Mouse (Mus musculus) intestine, embryonic 14.5 days (tissue): ENCODE data around the gene D930007J09Rik. TPM values are rescaled to one million over a fixed set of nuclear protein-coding genes. Genes with fewer than 3 reads are reported as not detected.

Source experiments
- ATAC-seq: fragments of 200-750 bp; cut with Nextera tagmentation; replicated peaks from 2 replicates; pipeline ENCODE4 v1.8.0; 2017; ENCODE audit warnings: low read depth, moderate number of reproducible peaks, moderate TSS enrichment, moderate library complexity; ENCODE audit not compliant: low FRiP score, low TSS enrichment
- DNase-seq: peaks from one replicate; pipeline ENCODE4 v3.0.0-alpha.2; 2018; ENCODE audit warnings: low spot score
- H3K27ac ChIP-seq: fragments of 300-500 bp; sonication (generic); 2 replicates; pipeline ENCODE4 v1.5.1; 2014; ENCODE audit warnings: low read depth, mild to moderate bottlenecking, control low read depth
- H3K27me3 ChIP-seq: fragments of 300-500 bp; sonication (generic); replicated peaks from 2 replicates; pipeline ENCODE4 v1.6.1; 2014; ENCODE audit warnings: low read length, control low read depth; ENCODE audit not compliant: control insufficient read depth, insufficient read depth
- H3K36me3 ChIP-seq: fragments of 300-500 bp; sonication (generic); 2 replicates; pipeline ENCODE4 v1.6.1; 2014; ENCODE audit warnings: low read length, control low read depth; ENCODE audit not compliant: control insufficient read depth, insufficient read depth
- H3K4me1 ChIP-seq: fragments of 300-500 bp; sonication (generic); replicated peaks from 2 replicates; pipeline ENCODE4 v1.6.1; 2014; ENCODE audit warnings: low read length, control low read depth, mixed read lengths; ENCODE audit not compliant: control insufficient read depth, insufficient read depth
- H3K4me2 ChIP-seq: fragments of 300-500 bp; sonication (generic); 2 replicates; pipeline ENCODE4 v1.6.1; 2014; ENCODE audit warnings: low read length
- H3K4me3 ChIP-seq: fragments of 300-500 bp; sonication (generic); 2 replicates; pipeline ENCODE4 v1.5.1; 2014; ENCODE audit warnings: low read depth, low read length, control low read depth, mixed read lengths
- H3K9ac ChIP-seq: fragments of 300-500 bp; sonication (generic); 2 replicates; pipeline ENCODE4 v1.6.1; 2014; ENCODE audit warnings: mild to moderate bottlenecking, low read length
- H3K9me3 ChIP-seq: fragments of 300-500 bp; sonication (generic); 2 replicates; pipeline ENCODE4 v1.6.1; 2016; ENCODE audit warnings: low read length, control low read depth; ENCODE audit not compliant: control insufficient read depth
- WGBS: fragments of 180-500 bp; shearing (Covaris S2); extraction: QIAGEN DNeasy Blood & Tissue Kit; methylation state at CpG from one replicate; pipeline ENCODE4 v1.1.7; 2014; 5-methylcytosine and 5-hydroxymethylcytosine counted together
- polyA plus RNA-seq: library from polyadenylated mRNA; unstranded; fragments of >200 nt; fragmentation: Nextera tagmentation; extraction: Ambion mirVana; gene quantifications from 2 replicates; pipeline ENCODE4 v1.2.1, GENCODE M21; 2014

The D930007J09Rik gene
- polyA plus RNA-seq, 1 experiment from 2014 or later: not detected

DNA sequence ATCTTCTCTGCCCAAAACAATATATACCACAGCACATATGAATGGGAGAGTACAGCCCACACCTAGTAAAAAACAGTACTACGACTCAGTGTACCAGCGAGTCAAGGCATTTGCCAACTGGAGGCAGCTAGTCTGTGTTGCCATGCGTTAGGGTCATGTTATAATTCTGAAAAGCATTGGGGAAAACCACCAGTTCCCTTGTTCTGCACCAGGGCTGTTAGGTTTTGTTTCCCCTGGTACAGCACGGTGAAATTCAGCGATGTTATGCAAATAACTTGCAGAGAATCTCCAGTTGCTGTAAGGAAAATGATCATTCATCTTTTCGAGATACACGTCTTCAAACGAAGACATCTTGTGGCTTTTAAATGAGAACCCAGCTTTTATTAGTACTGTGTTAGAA is 22.9 kb upstream of the D930007J09Rik start:
- Histone ChIP-seq H3K4me1 (no peaks in the 10 kb centered on the region), H3K27ac (no peak overlapping the region), H3K27me3 (no peaks in the 10 kb centered on the region), H3K36me3 (peaks cover 25% of the 10 kb centered on the region), H3K9ac (no peak overlapping the region), H3K4me3 (no peak overlapping the region), H3K9me3 (no peaks in the 10 kb centered on the region), H3K4me2 (no peak overlapping the region)
- WGBS: 91% methylated on average over 8 of the region's 8 CpGs
- no peak for ATAC-seq
- no peak for DNase-seq

DNA sequence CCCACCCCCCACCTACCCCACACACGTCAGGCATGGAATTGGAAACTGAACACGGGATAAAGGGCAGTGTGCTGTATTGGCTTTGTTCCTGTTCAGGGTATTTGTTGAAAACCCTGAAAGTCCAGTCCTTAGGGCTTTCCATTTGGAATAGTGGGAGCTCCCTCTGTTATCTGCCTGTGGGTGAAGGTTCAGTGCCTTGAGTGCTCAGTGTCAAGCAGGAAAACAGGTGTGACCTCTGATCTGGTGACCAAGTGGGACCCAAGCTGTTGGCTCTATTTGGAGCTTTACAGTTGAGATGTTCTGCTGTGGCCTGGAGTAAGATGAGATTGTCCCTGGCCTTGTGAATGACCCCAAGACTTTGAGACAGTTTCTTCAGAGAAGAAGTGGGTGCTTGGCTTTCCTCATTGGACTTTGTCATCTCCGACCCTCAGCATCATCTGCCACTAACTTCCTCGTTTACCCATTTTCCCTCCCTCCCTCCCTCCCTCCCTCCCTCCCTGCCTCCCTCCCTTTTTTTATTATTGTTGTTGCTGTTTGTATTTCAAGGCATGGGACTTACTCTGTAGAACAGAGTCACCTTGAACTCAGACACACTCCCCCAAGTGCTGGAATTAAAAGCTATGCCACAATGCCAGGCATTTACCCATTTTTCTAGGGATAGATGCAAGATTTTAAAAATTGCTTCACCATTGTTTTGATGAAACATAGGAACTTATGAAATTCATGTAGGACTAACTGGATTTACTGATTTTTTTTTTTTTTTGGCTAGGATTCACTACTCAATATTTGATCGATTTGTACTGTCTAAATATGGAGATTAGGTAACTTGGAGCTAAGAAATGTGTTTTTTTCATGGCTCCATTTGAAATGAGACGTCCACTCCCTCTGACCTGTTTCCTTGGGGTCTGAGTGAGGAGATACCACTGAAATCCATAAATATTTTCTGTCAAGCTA is 22.0 kb upstream of the D930007J09Rik start:
- no peak overlapping the region for H3K4me2 ChIP-seq
- H3K27me3 ChIP-seq: no peaks in the 10 kb centered on the region
- ATAC-seq: no peak
- no peak for DNase-seq
- H3K4me1 ChIP-seq: no peaks in the 10 kb centered on the region
- no peak overlapping the region for H3K27ac ChIP-seq
- H3K4me3 ChIP-seq: no peak overlapping the region
- H3K9me3 ChIP-seq: no peaks in the 10 kb centered on the region
- 75% methylated on average over 6 of the region's 6 CpGs for WGBS
- H3K36me3 ChIP-seq: peaks cover 34% of the 10 kb centered on the region
- H3K9ac ChIP-seq: no peak overlapping the region

DNA sequence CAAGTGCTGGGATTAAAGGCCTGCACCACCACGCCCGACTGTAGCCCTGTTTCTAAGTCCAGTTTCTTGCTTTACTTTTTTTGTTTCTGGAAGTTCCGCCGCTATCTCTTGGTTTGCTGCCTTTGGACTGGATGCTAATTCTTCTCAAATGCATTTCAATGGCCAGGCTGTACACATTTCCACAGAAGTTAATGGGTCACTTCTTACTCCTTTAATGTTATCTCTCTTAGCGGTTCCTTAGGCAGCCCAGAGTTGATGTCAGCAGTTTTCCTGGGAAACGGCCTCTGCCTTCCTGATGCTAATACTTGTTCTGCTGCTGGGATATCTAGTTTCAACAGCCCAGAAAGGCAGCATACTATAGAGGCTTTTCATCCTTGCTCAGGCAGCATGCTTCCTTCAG is 20.5 kb upstream of the D930007J09Rik start:
- Histone ChIP-seq H3K4me1 (no peaks in the 10 kb centered on the region), H3K27me3 (no peaks in the 10 kb centered on the region), H3K9ac (no peak overlapping the region), H3K27ac (no peak overlapping the region), H3K9me3 (no peaks in the 10 kb centered on the region), H3K4me2 (no peak overlapping the region), H3K4me3 (no peak overlapping the region), H3K36me3 (peaks cover 46% of the 10 kb centered on the region)
- no peak for ATAC-seq
- no peak for DNase-seq
- 86% methylated on average over 6 of the region's 6 CpGs for WGBS

DNA sequence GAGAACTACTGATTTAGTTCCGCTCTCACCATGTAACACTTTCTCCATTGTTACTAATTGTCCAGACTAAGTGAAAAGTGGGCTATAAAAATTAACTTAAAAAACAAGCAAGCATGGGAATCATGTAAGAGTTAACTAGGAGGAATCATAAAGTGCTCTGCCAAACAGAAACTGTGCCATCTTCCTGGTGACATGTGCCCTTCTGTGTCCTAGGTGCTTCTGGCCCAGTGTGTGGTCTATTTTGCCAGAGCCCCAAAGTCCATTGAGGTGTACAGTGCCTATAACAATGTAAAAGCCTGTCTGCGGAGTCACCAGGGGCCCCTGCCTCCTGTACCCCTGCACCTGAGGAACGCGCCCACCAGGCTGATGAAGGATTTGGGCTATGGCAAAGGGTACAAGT is 19.0 kb upstream of the D930007J09Rik start:
- over 99% methylated on average over 4 of the region's 4 CpGs for WGBS
- no peak overlapping the region for H3K4me3 ChIP-seq
- H3K4me2 ChIP-seq: no peak overlapping the region
- no peaks in the 10 kb centered on the region for H3K27me3 ChIP-seq
- ATAC-seq (no peak), DNase-seq (no peak)
- no peaks in the 10 kb centered on the region for H3K4me1 ChIP-seq
- no peak overlapping the region for H3K27ac ChIP-seq
- H3K36me3 ChIP-seq: peaks cover 61% of the 10 kb centered on the region
- H3K9ac ChIP-seq: no peak overlapping the region
- no peaks in the 10 kb centered on the region for H3K9me3 ChIP-seq

DNA sequence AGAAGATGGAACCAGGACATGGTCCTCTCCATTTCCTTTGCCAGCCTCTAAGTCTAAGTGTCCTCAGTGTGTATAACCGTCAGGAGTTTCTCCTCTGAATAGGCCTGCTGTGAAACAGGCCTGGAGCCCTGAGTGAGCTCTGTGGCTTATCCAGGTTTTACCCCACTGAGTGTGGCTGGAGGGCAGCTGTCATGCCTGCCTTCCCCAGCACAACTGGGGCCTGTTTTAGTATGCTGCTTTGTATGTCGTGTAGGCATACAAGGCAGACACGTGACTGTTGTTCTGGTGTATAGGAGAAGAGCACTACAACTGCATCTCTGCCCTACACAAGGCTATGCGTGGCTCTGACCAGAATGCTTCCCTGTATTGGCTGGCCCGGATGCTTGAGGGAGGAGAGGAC is 17.3 kb upstream of the D930007J09Rik start:
- H3K9me3 ChIP-seq: no peaks in the 10 kb centered on the region
- ATAC-seq: no peak
- no peak overlapping the region for H3K27ac ChIP-seq
- H3K4me1 ChIP-seq: no peaks in the 10 kb centered on the region
- no peaks in the 10 kb centered on the region for H3K27me3 ChIP-seq
- DNase-seq: no peak
- WGBS: 85% methylated on average over 5 of the region's 5 CpGs
- H3K4me2 ChIP-seq: no peak overlapping the region
- peaks cover 70% of the 10 kb centered on the region for H3K36me3 ChIP-seq
- no peak overlapping the region for H3K4me3 ChIP-seq
- H3K9ac ChIP-seq: no peak overlapping the region

DNA sequence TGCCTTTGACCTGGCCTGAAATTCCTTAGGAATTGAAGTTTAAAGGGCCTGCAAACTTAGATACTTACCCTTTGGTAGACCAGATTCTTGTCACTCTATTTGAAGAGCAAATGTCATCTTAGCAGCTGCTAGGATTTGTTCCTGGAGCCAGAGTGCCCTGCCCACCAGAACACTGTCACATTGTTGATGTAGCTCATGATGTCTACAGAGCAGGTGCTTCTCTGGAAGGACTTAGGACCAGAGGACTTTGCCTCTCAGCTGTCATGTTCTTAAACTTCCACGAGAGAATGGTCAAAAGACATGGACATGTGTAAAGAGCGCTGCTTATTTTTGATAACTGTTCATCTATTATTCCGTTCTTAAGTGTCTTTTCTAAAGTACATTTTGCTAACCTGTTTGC is 16.6 kb upstream of the D930007J09Rik start:
- no peak overlapping the region for H3K4me2 ChIP-seq
- no peak overlapping the region for H3K27ac ChIP-seq
- H3K27me3 ChIP-seq: no peaks in the 10 kb centered on the region
- no peak for ATAC-seq
- H3K9ac ChIP-seq: no peak overlapping the region
- H3K9me3 ChIP-seq: no peaks in the 10 kb centered on the region
- no peak overlapping the region for H3K4me3 ChIP-seq
- 93% methylated on average over 3 of the region's 3 CpGs for WGBS
- no peaks in the 10 kb centered on the region for H3K4me1 ChIP-seq
- no peak for DNase-seq
- H3K36me3 ChIP-seq: peaks cover 71% of the 10 kb centered on the region

DNA sequence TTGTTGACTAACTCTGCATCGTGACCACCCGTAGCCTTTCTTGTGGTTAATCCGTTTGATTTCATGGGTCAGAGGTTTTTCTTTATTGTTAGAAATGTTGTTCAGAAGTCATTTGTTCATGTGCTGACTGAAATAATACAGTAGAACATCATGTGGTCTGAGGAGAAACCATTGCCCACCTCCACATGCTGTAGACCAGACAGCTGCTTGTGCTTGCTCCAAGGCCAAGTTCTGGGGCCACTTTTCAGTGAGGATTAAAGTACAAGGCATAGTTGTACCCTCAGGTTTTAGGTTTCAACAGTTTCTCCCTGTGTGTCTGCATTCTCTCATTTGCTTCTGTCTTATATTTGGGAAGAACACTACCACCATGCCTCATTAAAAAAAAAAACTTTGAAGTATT is 5.0 kb upstream of the D930007J09Rik start:
- DNase-seq (no peak), ATAC-seq (no peak)
- H3K9ac ChIP-seq: no peak overlapping the region
- H3K36me3 ChIP-seq: peaks cover 53% of the 10 kb centered on the region
- H3K4me2 ChIP-seq: no peak overlapping the region
- no peaks in the 10 kb centered on the region for H3K27me3 ChIP-seq
- H3K9me3 ChIP-seq: no peaks in the 10 kb centered on the region
- H3K4me1 ChIP-seq: peaks cover 12% of the 10 kb centered on the region
- H3K4me3 ChIP-seq: no peak overlapping the region
- no peak overlapping the region for H3K27ac ChIP-seq
- 95% methylated on average over 3 of the region's 3 CpGs for WGBS

DNA sequence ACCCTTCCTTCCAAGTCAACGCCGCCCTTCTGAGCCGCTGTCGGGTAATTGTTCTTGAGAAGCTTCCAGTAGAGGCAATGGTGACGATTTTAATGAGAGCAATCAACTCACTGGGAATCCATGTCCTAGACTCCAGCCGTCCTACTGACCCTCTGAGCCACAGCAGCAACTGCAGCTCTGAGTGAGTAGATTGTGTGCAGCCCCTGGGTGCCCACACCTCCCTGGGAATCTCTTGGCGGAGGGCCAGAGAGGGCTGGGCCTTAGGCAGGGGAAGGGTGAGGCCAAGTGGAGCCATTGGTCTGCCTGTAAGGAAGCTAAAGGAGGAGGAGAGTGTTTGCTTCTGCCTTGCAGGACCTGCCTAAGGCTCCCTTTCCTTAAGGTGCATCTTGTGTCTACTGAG is 4.2 kb upstream of the D930007J09Rik start:
- Histone ChIP-seq H3K9ac (no peak overlapping the region), H3K9me3 (no peaks in the 10 kb centered on the region), H3K4me3 (no peak overlapping the region), H3K27me3 (no peaks in the 10 kb centered on the region), H3K4me1 (peaks cover 12% of the 10 kb centered on the region), H3K27ac (no peak overlapping the region), H3K4me2 (no peak overlapping the region), H3K36me3 (peaks cover 53% of the 10 kb centered on the region)
- DNase-seq (no peak), ATAC-seq (no peak)
- whole genome bisulfite sequencing: 90% methylated on average over 7 of the region's 7 CpGs
